Mouse (Mus musculus) kidney, embryonic 15.5 days (tissue): Measurements from ENCODE around the gene Prr19. TPM values are rescaled to one million over a fixed set of nuclear protein-coding genes. Genes with fewer than 3 reads are reported as not detected.
"Not testable (repeated sequence)": the region's sequence is repeated elsewhere in the genome, so short reads cannot be mapped to it uniquely, and the experiment has no call there.

Experiments used
- ATAC-seq: fragments of 200-750 bp; cut with Nextera tagmentation; replicated peaks from 2 replicates; pipeline ENCODE4 v1.8.0; 2017; ENCODE audit warnings: moderate TSS enrichment; ENCODE audit not compliant: low FRiP score
- H3K27ac ChIP-seq: fragments of 300-500 bp; sonication (generic); 2 replicates; pipeline ENCODE4 v1.5.1; 2015; ENCODE audit warnings: mild to moderate bottlenecking, inconsistent platforms
- H3K27me3 ChIP-seq: fragments of 300-500 bp; sonication (generic); 2 replicates; pipeline ENCODE4 v1.6.1; 2015; ENCODE audit warnings: inconsistent platforms
- H3K36me3 ChIP-seq: fragments of 300-500 bp; sonication (generic); 2 replicates; pipeline ENCODE4 v1.6.1; 2015; ENCODE audit warnings: inconsistent platforms
- H3K4me1 ChIP-seq: fragments of 300-500 bp; sonication (generic); 2 replicates; pipeline ENCODE4 v1.6.1; 2015; ENCODE audit warnings: inconsistent platforms
- H3K4me2 ChIP-seq: fragments of 300-500 bp; sonication (generic); 2 replicates; pipeline ENCODE4 v1.6.1; 2015; ENCODE audit warnings: moderate library complexity, mild to moderate bottlenecking, inconsistent platforms
- H3K4me3 ChIP-seq: fragments of 300-500 bp; sonication (generic); replicated peaks from 2 replicates; pipeline ENCODE4 v1.5.1; 2015; ENCODE audit warnings: mild to moderate bottlenecking, inconsistent platforms
- H3K9ac ChIP-seq: fragments of 300-500 bp; sonication (generic); 2 replicates; pipeline ENCODE4 v1.6.1; 2015; ENCODE audit warnings: mild to moderate bottlenecking, inconsistent platforms
- H3K9me3 ChIP-seq: fragments of 300-500 bp; sonication (generic); replicated peaks from 2 replicates; pipeline ENCODE4 v1.6.1; 2016; ENCODE audit warnings: inconsistent platforms
- WGBS: fragments of 180-500 bp; shearing (Covaris S2); methylation state at CpG from one replicate; pipeline ENCODE4 v1.1.7; 2015; ENCODE audit warnings: mixed read lengths; 5-methylcytosine and 5-hydroxymethylcytosine counted together
- polyA plus RNA-seq: library from polyadenylated mRNA; unstranded; fragments of >200 nt; fragmentation: Nextera tagmentation; extraction: Ambion mirVana; gene quantifications from 2 replicates; pipeline ENCODE4 v1.2.1, GENCODE M21; 2015

The Prr19 gene
- polyA plus RNA-seq, 1 experiment from 2014 or later: 0.90 TPM

DNA sequence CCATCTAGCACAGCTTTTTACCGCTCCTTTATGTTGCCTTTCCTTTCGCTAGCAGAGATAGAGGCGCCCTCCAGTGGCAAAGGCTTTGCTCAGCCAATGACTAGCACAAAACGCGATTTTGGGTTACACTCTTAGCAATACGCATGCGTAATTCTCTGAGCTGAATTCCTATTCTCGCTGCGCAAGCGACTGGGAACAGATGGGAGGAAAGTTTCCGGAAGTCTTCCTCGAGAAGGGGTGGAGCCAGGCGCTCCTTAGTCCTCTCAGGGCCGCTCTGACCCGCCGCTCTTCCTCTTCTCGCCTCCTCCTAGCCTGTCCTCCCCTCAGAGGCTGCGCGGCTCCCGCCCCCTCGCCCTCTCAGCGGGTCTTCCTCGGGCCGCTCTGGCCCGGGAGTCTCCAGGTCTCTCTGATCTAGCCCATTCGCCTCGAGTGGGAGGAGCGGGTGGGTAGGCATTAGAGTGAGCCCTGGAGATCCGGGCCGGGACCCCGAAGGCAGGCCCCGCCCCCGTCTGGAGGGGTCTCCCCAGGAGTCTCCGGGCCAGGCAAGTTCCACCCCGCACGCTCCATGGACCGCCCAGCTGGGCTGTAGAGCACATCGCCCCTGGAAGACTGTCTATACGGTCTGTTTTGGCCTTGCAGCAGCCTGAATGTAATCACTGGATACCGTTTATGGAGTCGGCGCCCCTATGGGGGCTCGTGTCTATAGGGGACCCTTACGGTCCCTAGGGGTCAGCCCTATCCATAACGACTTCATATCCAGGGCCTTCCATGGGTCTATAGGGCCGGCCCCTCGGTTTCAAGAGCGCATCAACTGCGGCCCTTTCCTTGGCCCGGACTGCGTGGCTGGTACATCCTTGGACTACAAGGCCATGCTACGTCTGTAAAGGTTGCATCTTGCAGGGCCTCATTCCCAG, 15.6 kb downstream of the Prr19 start, which contains the start of gene Megf8:
Megf8 (plus strand) TSS at position 633 of the 914 bp plus-strand sequence.
- ATAC-seq: peak; percentile 99
- peak within 1 kb of the TSS; percentile 75 for H3K9ac ChIP-seq
- peak within 1 kb of the TSS; percentile 70 for H3K4me3 ChIP-seq
- WGBS: under 1% methylated on average over 52 of the region's 52 CpGs
- peaks cover 43% of the 10 kb centered on the region for H3K27me3 ChIP-seq
- no peaks in the 10 kb centered on the region for H3K9me3 ChIP-seq
- peaks cover 45% of the 10 kb centered on the region for H3K4me1 ChIP-seq
- H3K4me2 ChIP-seq: peak within 1 kb of the TSS; percentile 95
- peak within 1 kb of the TSS; percentile 91 for H3K27ac ChIP-seq
- H3K36me3 ChIP-seq: peaks cover 3% of the 10 kb centered on the region; the same call in 1 of the 2 replicates

DNA sequence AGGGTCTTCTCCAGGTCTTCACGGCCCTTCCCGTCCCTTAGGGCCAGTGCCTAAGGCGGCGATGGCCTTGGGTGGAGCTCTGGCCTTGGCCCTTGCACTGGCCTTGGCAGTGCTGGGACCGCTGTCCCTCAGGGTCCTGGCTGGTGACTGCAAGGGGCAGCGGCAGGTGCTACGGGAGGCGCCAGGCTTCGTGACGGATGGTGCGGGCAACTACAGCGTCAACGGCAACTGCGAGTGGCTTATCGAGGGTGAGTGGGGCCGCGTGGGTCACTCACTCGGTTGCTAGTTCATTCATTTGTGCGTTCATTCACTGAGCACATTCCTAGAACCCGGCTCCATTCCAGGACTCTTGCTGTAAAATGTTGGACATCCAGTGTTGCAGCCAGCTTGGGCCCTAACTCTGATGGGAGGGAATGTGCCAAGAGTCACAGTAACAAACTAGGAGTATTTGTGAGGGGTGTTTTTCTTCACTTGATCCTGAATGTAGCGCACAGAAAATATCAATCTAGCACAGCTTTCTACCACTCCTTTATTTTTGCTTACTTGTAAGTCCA, 16.3 kb downstream of the Prr19 start:
- H3K27ac ChIP-seq: peak overlapping the region; percentile 91
- ATAC-seq: no peak; the same call in 1 of the 2 replicates

GRCm38 (mm10) chr7:25322058-25322484, 20.9 kb downstream of the Prr19 start:
- H3K27me3 ChIP-seq: no peaks in the 10 kb centered on the region
- ATAC-seq: peak; percentile 89
- peak overlapping the region; percentile 21 for H3K4me3 ChIP-seq
- peaks cover 33% of the 10 kb centered on the region for H3K4me1 ChIP-seq
- H3K9me3 ChIP-seq: no peaks in the 10 kb centered on the region
- 8% methylated on average over 6 of the region's 6 CpGs for WGBS
- peaks cover 3% of the 10 kb centered on the region for H3K36me3 ChIP-seq
- H3K9ac ChIP-seq: peak overlapping the region; percentile 2; the same call in 1 of the 2 replicates
- H3K4me2 ChIP-seq: peak overlapping the region; percentile 51
- peak overlapping the region; percentile 98 for H3K27ac ChIP-seq

More for the DNA sequence above, 16.3 kb downstream of the Prr19 start:
- Histone ChIP-seq H3K9me3 (no peaks in the 10 kb centered on the region), H3K36me3 (peaks cover 3% of the 10 kb centered on the region; the same call in 1 of the 2 replicates), H3K4me3 (peak overlapping the region; percentile 70), H3K9ac (peak overlapping the region; percentile 75), H3K4me1 (peaks cover 50% of the 10 kb centered on the region), H3K4me2 (peak overlapping the region; percentile 95), H3K27me3 (peaks cover 36% of the 10 kb centered on the region)
- 9% methylated on average over 21 of the region's 21 CpGs for WGBS

DNA sequence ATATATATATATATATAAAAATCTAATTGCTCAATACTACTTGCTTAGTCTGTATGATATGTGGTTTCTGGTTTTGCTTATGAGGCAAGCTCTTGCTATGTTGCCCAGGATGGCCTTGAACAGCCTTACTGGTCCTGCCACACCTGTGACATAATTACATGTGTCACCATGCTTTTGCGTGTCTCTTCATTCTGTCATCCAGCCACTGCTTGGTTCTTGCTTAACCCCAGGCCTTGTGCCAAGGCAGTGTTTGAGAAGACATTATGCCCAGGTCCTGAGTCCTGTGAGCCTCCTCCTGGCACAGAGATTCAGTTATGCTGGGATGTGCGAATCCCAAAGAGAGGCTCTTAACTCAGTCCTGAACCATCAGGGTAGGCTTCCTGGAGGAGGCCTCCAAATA, 22.0 kb downstream of the Prr19 start:
- H3K27ac ChIP-seq: 0 out of 2 replicates have a peak overlapping the region, but pooled peaks have one; percentile 41
- peaks cover 22% of the 10 kb centered on the region for H3K4me1 ChIP-seq
- peaks cover 12% of the 10 kb centered on the region for H3K36me3 ChIP-seq
- WGBS: 91% methylated on average over 2 of the region's 2 CpGs
- no peak for ATAC-seq
- H3K4me3 ChIP-seq: no peak overlapping the region
- H3K9ac ChIP-seq: no peak overlapping the region
- no peak overlapping the region for H3K4me2 ChIP-seq
- no peaks in the 10 kb centered on the region for H3K9me3 ChIP-seq
- H3K27me3 ChIP-seq: no peaks in the 10 kb centered on the region

DNA sequence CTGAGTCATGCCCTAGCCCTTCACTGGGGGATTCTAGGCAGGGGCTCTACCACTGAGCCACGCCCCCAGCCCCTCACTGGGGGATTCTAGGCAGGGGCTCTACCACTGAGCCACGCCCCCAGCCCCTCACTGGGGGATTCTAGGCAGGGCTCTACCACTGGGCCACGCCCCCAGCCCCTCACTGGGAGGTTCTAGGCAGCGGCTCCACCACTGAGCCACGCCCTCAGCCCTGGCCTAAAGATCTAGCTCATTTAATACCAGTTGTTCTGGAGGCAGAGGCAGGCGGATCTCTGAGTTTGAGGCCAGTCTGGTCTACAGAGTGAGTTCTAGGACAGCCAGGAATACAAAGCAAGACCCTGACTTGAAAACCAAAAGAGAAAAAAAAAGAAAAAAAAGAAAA, 24.2 kb downstream of the Prr19 start:
- 92% methylated on average over 6 of the region's 6 CpGs for WGBS

DNA sequence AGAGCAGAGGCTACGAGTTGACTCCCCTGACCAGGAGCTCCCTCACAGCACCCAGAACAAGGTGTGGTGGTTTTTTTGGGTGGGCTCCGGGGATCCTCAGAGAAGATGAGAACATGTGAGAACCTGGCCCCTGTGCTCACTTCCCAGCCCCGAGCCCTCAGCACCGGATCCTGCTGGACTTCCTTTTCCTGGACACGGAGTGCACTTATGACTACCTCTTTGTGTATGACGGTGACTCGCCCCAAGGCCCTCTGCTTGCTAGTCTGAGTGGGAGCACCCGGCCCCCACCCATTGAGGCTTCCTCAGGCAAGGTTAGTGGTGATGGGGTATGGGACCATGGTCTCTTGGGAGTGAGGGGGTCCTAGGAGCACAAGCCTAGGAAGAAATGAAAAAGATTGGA, 25.0 kb downstream of the Prr19 start:
- Histone ChIP-seq H3K4me3 (no peak overlapping the region), H3K4me1 (peaks cover 13% of the 10 kb centered on the region), H3K27ac (no peak overlapping the region), H3K4me2 (no peak overlapping the region), H3K9me3 (no peaks in the 10 kb centered on the region), H3K27me3 (no peaks in the 10 kb centered on the region), H3K36me3 (peaks cover 34% of the 10 kb centered on the region), H3K9ac (no peak overlapping the region)
- WGBS: 73% methylated on average over 8 of the region's 8 CpGs
- no peak for ATAC-seq

More for the DNA sequence above, 24.2 kb downstream of the Prr19 start:
- H3K4me1 ChIP-seq: peaks cover 16% of the 10 kb centered on the region
- peaks cover 26% of the 10 kb centered on the region for H3K36me3 ChIP-seq
- H3K4me2 ChIP-seq, H3K4me3 ChIP-seq, H3K9me3 ChIP-seq, ATAC-seq, H3K9ac ChIP-seq, H3K27me3 ChIP-seq, H3K27ac ChIP-seq: not testable (repeated sequence)

- Histone ChIP-seq H3K4me1 (no peaks in the 10 kb centered on the region), H3K9ac (no peak overlapping the region), H3K4me3 (no peak overlapping the region), H3K9me3 (no peaks in the 10 kb centered on the region), H3K27ac (no peak overlapping the region), H3K4me2 (no peak overlapping the region), H3K27me3 (no peaks in the 10 kb centered on the region), H3K36me3 (peaks cover 75% of the 10 kb centered on the region)
- WGBS: 39% methylated on average over 16 of the region's 16 CpGs
- peak; percentile 60 for ATAC-seq
These were observed 32.5 kb downstream of the Prr19 start for GRCm38 (mm10) chr7:25333596-25334307.

- ATAC-seq: no peak
- Histone ChIP-seq H3K4me3 (no peak overlapping the region), H3K36me3 (peaks cover 73% of the 10 kb centered on the region), H3K27ac (no peak overlapping the region), H3K27me3 (no peaks in the 10 kb centered on the region), H3K9ac (no peak overlapping the region), H3K4me1 (no peaks in the 10 kb centered on the region), H3K9me3 (no peaks in the 10 kb centered on the region), H3K4me2 (no peak overlapping the region)
- WGBS: 87% methylated on average over 12 of the region's 12 CpGs
These were observed 33.3 kb downstream of the Prr19 start for GRCm38 (mm10) chr7:25334472-25334871.

DNA sequence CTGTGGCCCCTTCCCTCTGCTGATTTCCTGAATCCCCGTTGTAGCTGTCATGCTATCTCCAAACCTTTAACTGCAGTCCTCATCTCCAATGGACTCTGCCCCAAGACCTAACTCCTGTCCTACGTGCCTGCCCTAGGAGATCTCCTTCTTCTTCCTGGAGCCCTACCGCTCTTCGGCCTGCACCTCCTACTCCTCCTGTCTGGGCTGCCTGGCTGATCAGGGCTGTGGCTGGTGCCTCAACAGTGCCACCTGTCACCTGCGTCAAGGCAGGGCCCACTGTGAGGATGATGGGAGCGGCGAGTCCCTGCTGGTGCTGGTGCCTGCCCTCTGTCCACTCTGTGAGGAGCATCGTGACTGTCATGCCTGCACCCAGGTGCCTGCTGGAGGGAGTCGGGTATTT, 38.1 kb downstream of the Prr19 start:
- Histone ChIP-seq H3K27me3 (no peaks in the 10 kb centered on the region), H3K4me3 (no peak overlapping the region), H3K4me1 (no peaks in the 10 kb centered on the region), H3K36me3 (peaks cover 85% of the 10 kb centered on the region), H3K4me2 (no peak overlapping the region), H3K9me3 (no peaks in the 10 kb centered on the region), H3K27ac (no peak overlapping the region), H3K9ac (no peak overlapping the region)
- WGBS: 92% methylated on average over 9 of the region's 9 CpGs
- ATAC-seq: no peak

GRCm38 (mm10) chr7:25341000-25341784, 40.0 kb downstream of the Prr19 start:
- Histone ChIP-seq H3K27me3 (no peaks in the 10 kb centered on the region), H3K27ac (no peak overlapping the region), H3K4me3 (no peak overlapping the region), H3K9me3 (no peaks in the 10 kb centered on the region), H3K9ac (no peak overlapping the region), H3K36me3 (peaks cover 83% of the 10 kb centered on the region), H3K4me2 (no peak overlapping the region), H3K4me1 (no peaks in the 10 kb centered on the region)
- 83% methylated on average over 18 of the region's 20 CpGs for WGBS
- ATAC-seq: no peak

GRCm38 (mm10) chr7:25348861-25349260, 47.6 kb downstream of the Prr19 start:
- Histone ChIP-seq H3K27ac (no peak overlapping the region), H3K9me3 (no peaks in the 10 kb centered on the region; the same call in 1 of the 2 replicates), H3K9ac (no peak overlapping the region), H3K4me1 (no peaks in the 10 kb centered on the region), H3K36me3 (peaks cover 96% of the 10 kb centered on the region), H3K4me2 (no peak overlapping the region), H3K27me3 (no peaks in the 10 kb centered on the region), H3K4me3 (no peak overlapping the region)
- WGBS: 85% methylated on average over 8 of the region's 8 CpGs
- no peak for ATAC-seq
